Mouse (Mus musculus) megakaryocyte, embryonic 14.5 days (primary cell): ENCODE measurements around the gene Notch4.

Experiments
- FLI1 ChIP-seq: IDR thresholded peaks from 2 replicates; pipeline ENCODE4 v1.6.1; 2012; ENCODE audit warnings: low read length, inconsistent platforms, mixed read lengths
- GATA1 ChIP-seq: IDR thresholded peaks from 3 replicates; pipeline ENCODE4 v1.6.1; 2012; ENCODE audit warnings: mixed read lengths, low read length, inconsistent platforms, borderline replicate concordance

DNA sequence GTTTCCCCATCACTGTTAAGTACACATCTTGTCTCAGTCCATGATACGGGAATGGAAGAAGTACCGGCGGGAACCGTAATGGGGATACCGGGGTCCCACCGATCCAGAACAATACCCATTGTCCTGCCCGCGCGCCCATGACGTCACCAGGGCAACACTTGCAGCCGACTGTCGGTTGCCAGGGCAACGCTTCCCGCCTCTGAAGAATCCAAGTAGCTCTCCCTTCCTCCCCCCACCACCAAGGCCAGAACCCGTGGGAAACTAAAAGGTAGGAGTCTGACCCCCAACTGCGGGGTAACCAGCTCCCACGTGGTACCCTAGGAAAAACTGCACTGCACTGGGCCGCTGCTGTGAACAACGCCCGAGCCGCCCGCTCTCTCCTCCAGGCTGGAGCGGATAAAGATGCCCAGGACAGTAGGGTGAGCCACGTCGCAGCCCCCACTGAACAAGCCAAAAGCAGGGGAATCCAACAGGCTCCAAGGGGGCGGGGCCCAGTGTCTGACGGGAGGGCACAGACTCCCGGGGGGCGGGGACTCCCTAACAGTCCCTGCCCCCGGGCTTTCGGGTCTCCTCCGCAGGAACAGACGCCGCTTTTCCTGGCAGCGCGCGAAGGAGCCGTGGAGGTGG lies 22.8 kb downstream of the Notch4 start:
- TF ChIP-seq GATA1 (no peak), FLI1 (no peak)
